Mouse (Mus musculus) small intestine, adult 2 months (tissue): Measurements from ENCODE around the gene Dapl1. TPM values are rescaled to one million over a fixed set of nuclear protein-coding genes. Genes with fewer than 3 reads are reported as not detected.

Source experiments
- H3K27ac ChIP-seq: fragments of 200-500 bp; 2 replicates; pipeline ENCODE4 v1.5.1; 2012; ENCODE audit warnings: low read depth, low read length, control low read depth, inconsistent platforms; ENCODE audit not compliant: insufficient read depth
- H3K27me3 ChIP-seq: fragments of 200-500 bp; 2 replicates; pipeline ENCODE4 v1.6.1; 2012; ENCODE audit warnings: mild to moderate bottlenecking, moderate library complexity, low read length, inconsistent platforms; ENCODE audit not compliant: control insufficient read depth, insufficient read depth
- H3K36me3 ChIP-seq: fragments of 200-500 bp; 2 replicates; pipeline ENCODE4 v1.6.1; 2012; ENCODE audit warnings: mild to moderate bottlenecking, low read length, control low read depth, inconsistent platforms; ENCODE audit not compliant: control insufficient read depth, insufficient read depth
- H3K4me1 ChIP-seq: fragments of 200-500 bp; 2 replicates; pipeline ENCODE4 v1.6.1; 2012; ENCODE audit warnings: low read length, inconsistent platforms, mixed read lengths; ENCODE audit not compliant: control insufficient read depth, insufficient read depth, insufficient read length
- H3K4me3 ChIP-seq: fragments of 200-500 bp; 2 replicates; pipeline ENCODE4 v1.5.1; 2012; ENCODE audit warnings: low read depth, mild to moderate bottlenecking, control low read depth, inconsistent platforms, low read length, moderate library complexity
- CTCF ChIP-seq: fragments of 200-500 bp; IDR thresholded peaks from 2 replicates; pipeline ENCODE4 v1.5.1; 2012; ENCODE audit warnings: low read depth, mild to moderate bottlenecking, control low read depth, inconsistent platforms, low read length, moderate library complexity, mixed read lengths; ENCODE audit not compliant: insufficient replicate concordance, insufficient read length; ENCODE audit errors: extremely low read depth
- POLR2A ChIP-seq: fragments of 200-500 bp; IDR thresholded peaks from 2 replicates; pipeline ENCODE4 v1.6.1; 2012; ENCODE audit warnings: low read depth, mild to moderate bottlenecking, control low read depth, inconsistent platforms, low read length, moderate library complexity
- WGBS: fragments of 180-500 bp; shearing (Covaris S2); methylation state at CpG from one replicate; pipeline ENCODE4 v1.1.7; 2018; 5-methylcytosine and 5-hydroxymethylcytosine counted together
- polyA plus RNA-seq: library from polyadenylated mRNA; depleted of rRNA; stranded (reverse); fragments of >200 nt; gene quantifications from 2 replicates; pipeline ENCODE4 v1.2.3, GENCODE M21; 2012

Dapl1 gene
- polyA plus RNA-seq, 1 experiment: not detected

GRCm38 (mm10) chr2:59446671-59447070 is 37.8 kb upstream of the Dapl1 start:
- no peak overlapping the region for H3K27ac ChIP-seq
- WGBS: 39% methylated on average over 6 of the region's 6 CpGs
- no peak overlapping the region for H3K4me3 ChIP-seq
- H3K27me3 ChIP-seq: no peaks in the 10 kb centered on the region
- no peaks in the 10 kb centered on the region for H3K36me3 ChIP-seq
- H3K4me1 ChIP-seq: peaks cover 4% of the 10 kb centered on the region; the same call in 1 of the 2 replicates
- no peak for TF ChIP-seq POLR2A
- TF ChIP-seq CTCF: no peak

GRCm38 (mm10) chr2:59447712-59448111 is 36.7 kb upstream of the Dapl1 start:
- Histone ChIP-seq H3K27ac (no peak overlapping the region), H3K4me3 (no peak overlapping the region), H3K36me3 (no peaks in the 10 kb centered on the region), H3K4me1 (peaks cover 7% of the 10 kb centered on the region; the same call in 1 of the 2 replicates), H3K27me3 (no peaks in the 10 kb centered on the region)
- 61% methylated on average over 2 of the region's 2 CpGs for WGBS
- TF ChIP-seq CTCF (no peak), POLR2A (no peak)

GRCm38 (mm10) chr2:59448516-59448915 is 35.9 kb upstream of the Dapl1 start:
- H3K36me3 ChIP-seq: no peaks in the 10 kb centered on the region
- H3K27me3 ChIP-seq: no peaks in the 10 kb centered on the region
- TF ChIP-seq POLR2A: no peak
- no peak for TF ChIP-seq CTCF
- no peak overlapping the region for H3K4me3 ChIP-seq
- no peak overlapping the region for H3K27ac ChIP-seq
- peaks cover 7% of the 10 kb centered on the region; the same call in 1 of the 2 replicates for H3K4me1 ChIP-seq
- WGBS: 95% methylated on average over 3 of the region's 3 CpGs

GRCm38 (mm10) chr2:59448921-59449320 is 35.5 kb upstream of the Dapl1 start:
- WGBS: 82% methylated on average over 4 of the region's 4 CpGs
- H3K27me3 ChIP-seq: no peaks in the 10 kb centered on the region
- TF ChIP-seq CTCF (no peak), POLR2A (no peak)
- no peak overlapping the region for H3K27ac ChIP-seq
- H3K36me3 ChIP-seq: no peaks in the 10 kb centered on the region
- no peak overlapping the region for H3K4me3 ChIP-seq
- H3K4me1 ChIP-seq: peaks cover 7% of the 10 kb centered on the region; the same call in 1 of the 2 replicates

DNA sequence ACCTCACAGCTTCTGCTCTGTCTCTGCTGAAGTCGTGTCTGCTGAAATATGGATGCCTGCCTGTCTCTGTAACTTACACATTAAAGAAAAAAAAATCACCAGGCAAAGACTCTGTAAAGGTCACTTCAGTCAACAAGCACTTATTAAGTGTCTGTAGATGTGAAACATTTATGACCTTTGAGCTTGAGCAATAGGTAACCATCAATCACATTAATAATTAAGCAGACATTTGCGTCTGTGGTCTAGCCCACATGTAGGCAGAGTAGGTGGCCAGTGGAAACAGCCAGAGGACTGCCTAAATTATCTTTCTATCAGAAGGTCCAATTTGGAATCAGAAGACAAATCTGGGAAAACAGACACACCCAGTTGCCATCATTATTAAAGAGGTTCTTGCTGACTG is 32.8 kb upstream of the Dapl1 start:
- peaks cover 7% of the 10 kb centered on the region; the same call in 1 of the 2 replicates for H3K4me1 ChIP-seq
- H3K36me3 ChIP-seq: no peaks in the 10 kb centered on the region
- TF ChIP-seq CTCF (no peak), POLR2A (no peak)
- no peak overlapping the region for H3K4me3 ChIP-seq
- 25% methylated on average over 2 of the region's 2 CpGs for WGBS
- H3K27ac ChIP-seq: peak overlapping the region; percentile 21; the same call in 1 of the 2 replicates
- H3K27me3 ChIP-seq: no peaks in the 10 kb centered on the region

DNA sequence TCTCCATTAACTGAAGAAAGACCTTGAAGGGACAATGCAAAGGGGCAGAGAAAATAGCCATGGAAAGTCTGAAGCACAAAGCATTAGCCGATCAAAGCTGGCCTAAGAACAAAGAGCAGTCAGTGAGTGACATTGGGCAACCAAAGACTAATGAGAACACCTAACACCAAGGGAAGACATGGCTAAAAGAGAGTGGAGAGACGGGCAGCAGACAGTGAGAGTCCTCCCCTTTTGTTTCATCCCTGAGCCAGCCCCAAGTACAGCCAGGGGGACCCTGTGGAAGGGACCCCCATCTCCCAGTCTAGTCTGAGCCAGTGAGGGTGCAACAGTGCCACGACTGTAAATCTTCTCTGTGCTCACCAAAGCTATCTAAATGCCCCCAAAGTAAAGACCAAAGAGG is 32.4 kb upstream of the Dapl1 start:
- WGBS: 62% methylated on average over 3 of the region's 3 CpGs
- Histone ChIP-seq H3K4me3 (no peak overlapping the region), H3K4me1 (peaks cover 7% of the 10 kb centered on the region; the same call in 1 of the 2 replicates), H3K36me3 (no peaks in the 10 kb centered on the region), H3K27ac (no peak overlapping the region; the same call in 1 of the 2 replicates), H3K27me3 (no peaks in the 10 kb centered on the region)
- no peak for TF ChIP-seq POLR2A
- no peak for TF ChIP-seq CTCF

DNA sequence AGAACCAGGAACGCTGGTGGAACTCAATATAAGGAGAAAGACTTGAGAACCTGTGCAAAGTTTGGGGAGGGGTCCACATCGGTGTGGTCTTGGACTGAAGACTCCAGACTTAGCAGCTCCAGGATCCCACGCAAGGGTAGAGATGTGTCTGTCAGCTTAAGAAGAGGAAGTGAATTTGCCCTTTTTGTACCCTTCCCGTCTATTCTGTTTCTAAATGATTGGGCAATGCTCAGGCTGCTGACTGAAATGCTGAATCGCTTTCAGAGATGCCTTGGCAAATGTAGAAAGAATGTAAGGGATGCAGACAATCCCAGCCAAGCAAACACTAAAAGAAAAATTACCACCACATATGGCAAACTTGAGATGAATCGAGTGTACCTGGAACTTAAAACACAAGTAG is 22.4 kb upstream of the Dapl1 start:
- Histone ChIP-seq H3K27ac (no peak overlapping the region), H3K27me3 (no peaks in the 10 kb centered on the region), H3K36me3 (no peaks in the 10 kb centered on the region), H3K4me1 (no peaks in the 10 kb centered on the region), H3K4me3 (no peak overlapping the region)
- TF ChIP-seq CTCF (no peak), POLR2A (no peak)
- WGBS: 75% methylated on average over 6 of the region's 6 CpGs
